Mouse (Mus musculus) lung, postnatal 0 days (tissue): ENCODE results near the gene Olfr49. TPM values are rescaled to one million over a fixed set of nuclear protein-coding genes. Genes with fewer than 3 reads are reported as not detected.

Source experiments
- ATAC-seq: fragments of 200-750 bp; cut with Nextera tagmentation; 2 replicates; pipeline ENCODE4 v1.8.0; 2017; ENCODE audit warnings: moderate library complexity
- DNase-seq: peaks from one replicate; pipeline ENCODE4 v3.0.0-alpha.2; 2016; ENCODE audit warnings: low spot score
- H3K27ac ChIP-seq: fragments of 300-500 bp; sonication (generic); 2 replicates; pipeline ENCODE4 v1.5.1; 2014; ENCODE audit warnings: antibody characterized with exemption, mild to moderate bottlenecking, low read length, mixed read lengths
- H3K27me3 ChIP-seq: fragments of 300-500 bp; sonication (generic); replicated peaks from 2 replicates; pipeline ENCODE4 v1.6.1; 2014; ENCODE audit warnings: low read length, mixed read lengths; ENCODE audit not compliant: insufficient read depth
- H3K36me3 ChIP-seq: fragments of 300-500 bp; sonication (generic); 2 replicates; pipeline ENCODE4 v1.6.1; 2014; ENCODE audit warnings: low read length, mixed read lengths; ENCODE audit not compliant: insufficient read depth
- H3K4me1 ChIP-seq: fragments of 300-500 bp; sonication (generic); 2 replicates; pipeline ENCODE4 v1.6.1; 2014; ENCODE audit warnings: antibody characterized with exemption, low read depth, low read length, mixed read lengths; ENCODE audit not compliant: insufficient read depth
- H3K4me2 ChIP-seq: fragments of 300-500 bp; sonication (generic); replicated peaks from 2 replicates; pipeline ENCODE4 v1.6.1; 2014; ENCODE audit warnings: low read depth, mild to moderate bottlenecking, low read length, moderate library complexity, mixed read lengths
- H3K4me3 ChIP-seq: fragments of 300-500 bp; sonication (generic); 2 replicates; pipeline ENCODE4 v1.5.1; 2014; ENCODE audit warnings: low read depth, low read length
- H3K9ac ChIP-seq: fragments of 300-500 bp; sonication (generic); replicated peaks from 2 replicates; pipeline ENCODE4 v1.6.1; 2014; ENCODE audit warnings: low read depth, mild to moderate bottlenecking
- H3K9me3 ChIP-seq: fragments of 300-500 bp; sonication (generic); 2 replicates; pipeline ENCODE4 v1.6.1; 2016; ENCODE audit warnings: low read length, mixed read lengths
- CTCF ChIP-seq: IDR thresholded peaks from 2 replicates; pipeline ENCODE4 v1.5.1; 2016; ENCODE audit warnings: antibody characterized with exemption, mild to moderate bottlenecking
- EP300 ChIP-seq: IDR thresholded peaks from 2 replicates; pipeline ENCODE4 v1.6.1; 2016; ENCODE audit warnings: antibody characterized with exemption, mild to moderate bottlenecking, control low read depth
- WGBS: fragments of 180-500 bp; shearing (Covaris S2); extraction: QIAGEN DNeasy Blood & Tissue Kit; methylation state at CpG from one replicate; pipeline ENCODE4 v1.1.7; 2014; 5-methylcytosine and 5-hydroxymethylcytosine counted together
- polyA plus RNA-seq: library from polyadenylated mRNA; unstranded; fragments of >200 nt; fragmentation: Nextera tagmentation; extraction: Ambion mirVana; gene quantifications from 2 replicates; pipeline ENCODE4 v1.2.1, GENCODE M21; 2015

The Olfr49 gene
- polyA plus RNA-seq, 1 experiment from 2014 or later: 0.04 TPM

GRCm38 (mm10) chr14:54324486-54324885 is 39.7 kb upstream of the Olfr49 start:
- H3K36me3 ChIP-seq: no peaks in the 10 kb centered on the region
- no peak overlapping the region for H3K27ac ChIP-seq
- no peak for TF ChIP-seq CTCF
- no peak for TF ChIP-seq EP300
- H3K4me3 ChIP-seq: no peak overlapping the region
- no peak for ATAC-seq
- H3K9ac ChIP-seq: no peak overlapping the region
- 65% methylated on average over 5 of the region's 5 CpGs for WGBS
- no peaks in the 10 kb centered on the region for H3K27me3 ChIP-seq
- no peak for DNase-seq
- H3K4me1 ChIP-seq: no peaks in the 10 kb centered on the region
- no peaks in the 10 kb centered on the region; the same call in 1 of the 2 replicates for H3K9me3 ChIP-seq
- H3K4me2 ChIP-seq: no peak overlapping the region

DNA sequence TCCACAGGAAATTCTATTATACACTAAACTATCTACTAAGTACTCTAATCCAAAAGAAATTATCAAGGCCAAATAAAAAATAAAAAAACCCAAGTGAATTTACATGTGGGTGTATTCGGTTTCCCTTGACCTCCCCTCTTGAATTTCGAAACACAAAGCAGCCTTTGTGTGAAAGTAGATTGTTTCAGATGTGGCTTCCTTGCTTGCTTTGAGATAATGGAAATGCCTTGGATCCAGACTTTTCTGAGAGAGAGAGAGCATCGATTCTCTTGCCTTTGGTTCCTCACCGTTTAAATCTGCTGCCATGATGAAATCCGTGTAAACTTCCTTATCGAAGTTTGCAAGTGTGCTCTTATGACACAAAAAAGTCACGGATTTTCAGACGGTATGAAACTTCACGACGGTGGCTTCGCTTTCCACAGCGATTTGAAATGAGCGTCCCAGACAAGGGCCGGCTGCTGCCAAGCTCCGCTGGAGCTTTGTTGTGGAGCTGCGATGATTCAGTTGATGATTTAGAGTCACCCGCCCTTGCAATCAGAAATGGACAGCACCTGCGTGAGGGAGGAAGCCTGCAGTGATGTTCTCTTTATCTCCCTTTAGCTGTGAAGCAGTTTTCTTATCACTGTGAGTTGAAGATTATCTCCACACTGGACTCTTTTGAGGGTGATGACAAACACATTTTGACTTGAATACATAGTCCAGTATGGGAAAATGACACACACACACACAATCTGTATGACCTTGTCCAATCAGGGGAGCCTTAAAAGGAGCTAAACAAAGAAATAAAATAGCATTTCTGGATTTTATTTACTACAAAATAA is 37.0 kb upstream of the Olfr49 start:
- DNase-seq: no peak
- H3K4me1 ChIP-seq: no peaks in the 10 kb centered on the region
- 56% methylated on average over 18 of the region's 18 CpGs for WGBS
- no peak for ATAC-seq
- no peaks in the 10 kb centered on the region for H3K27me3 ChIP-seq
- H3K9me3 ChIP-seq: no peaks in the 10 kb centered on the region; the same call in 1 of the 2 replicates
- H3K27ac ChIP-seq: no peak overlapping the region
- H3K9ac ChIP-seq: no peak overlapping the region
- no peak overlapping the region for H3K4me2 ChIP-seq
- no peak overlapping the region for H3K4me3 ChIP-seq
- no peaks in the 10 kb centered on the region for H3K36me3 ChIP-seq
- no peak for TF ChIP-seq CTCF
- TF ChIP-seq EP300: no peak

GRCm38 (mm10) chr14:54311763-54312162 is 27.0 kb upstream of the Olfr49 start:
- Histone ChIP-seq H3K36me3 (no peaks in the 10 kb centered on the region), H3K4me2 (no peak overlapping the region), H3K27ac (no peak overlapping the region), H3K4me3 (no peak overlapping the region), H3K9ac (no peak overlapping the region), H3K27me3 (no peaks in the 10 kb centered on the region), H3K4me1 (no peaks in the 10 kb centered on the region), H3K9me3 (no peaks in the 10 kb centered on the region)
- DNase-seq: no peak
- 43% methylated on average over 3 of the region's 3 CpGs for WGBS
- TF ChIP-seq EP300: no peak
- no peak for TF ChIP-seq CTCF
- no peak for ATAC-seq

DNA sequence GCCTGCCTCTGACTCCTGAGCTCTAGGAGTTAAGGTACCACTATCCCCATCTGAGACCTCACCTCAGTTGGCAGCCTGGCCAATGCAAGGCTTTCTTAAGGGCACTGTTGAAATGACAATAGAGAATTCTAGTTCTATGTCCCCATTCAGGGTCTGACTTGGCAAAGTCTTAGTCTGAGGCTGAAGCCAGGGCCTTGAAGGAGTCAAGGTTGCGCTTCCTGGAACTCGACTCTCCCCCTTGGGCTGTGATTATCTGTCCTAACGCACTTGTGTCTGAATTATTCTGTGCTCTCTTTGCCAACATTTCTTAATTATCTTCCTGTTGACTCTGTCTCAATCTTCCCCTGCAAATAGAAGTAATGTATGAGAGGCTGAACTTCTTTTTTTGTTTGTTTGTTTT is 15.9 kb upstream of the Olfr49 start:
- Histone ChIP-seq H3K27ac (no peak overlapping the region), H3K9ac (no peak overlapping the region), H3K36me3 (no peaks in the 10 kb centered on the region), H3K9me3 (no peaks in the 10 kb centered on the region), H3K4me3 (no peak overlapping the region), H3K4me2 (no peak overlapping the region), H3K27me3 (no peaks in the 10 kb centered on the region), H3K4me1 (no peaks in the 10 kb centered on the region)
- TF ChIP-seq EP300 (no peak), CTCF (no peak)
- ATAC-seq (no peak), DNase-seq (no peak)
- WGBS: 76% methylated on average over 3 of the region's 3 CpGs

DNA sequence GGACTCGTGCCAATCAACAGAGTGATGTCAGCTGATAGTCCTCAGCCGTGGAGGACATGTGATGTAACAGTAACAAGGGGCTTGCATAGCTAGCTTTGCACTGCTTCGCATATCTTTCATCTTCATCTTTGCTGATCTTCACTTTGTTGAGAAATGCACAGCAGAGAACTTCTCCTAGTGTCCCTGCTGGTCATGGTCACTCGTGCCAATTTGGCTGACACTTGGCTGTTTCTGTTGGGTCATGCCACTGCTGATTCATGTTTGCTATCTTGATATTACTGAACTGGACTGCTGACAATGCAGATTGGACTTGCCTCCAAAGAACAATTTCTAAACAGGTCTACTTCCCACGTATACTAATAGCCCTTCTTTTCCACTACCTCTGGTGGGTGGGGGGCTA is 15.4 kb upstream of the Olfr49 start:
- TF ChIP-seq CTCF: no peak
- TF ChIP-seq EP300: no peak
- WGBS: 65% methylated on average over 5 of the region's 5 CpGs
- H3K4me2 ChIP-seq: no peak overlapping the region
- ATAC-seq (no peak), DNase-seq (no peak)
- H3K27ac ChIP-seq: no peak overlapping the region
- no peaks in the 10 kb centered on the region for H3K36me3 ChIP-seq
- H3K9me3 ChIP-seq: no peaks in the 10 kb centered on the region
- no peak overlapping the region for H3K4me3 ChIP-seq
- H3K4me1 ChIP-seq: no peaks in the 10 kb centered on the region
- H3K27me3 ChIP-seq: no peaks in the 10 kb centered on the region
- H3K9ac ChIP-seq: no peak overlapping the region

DNA sequence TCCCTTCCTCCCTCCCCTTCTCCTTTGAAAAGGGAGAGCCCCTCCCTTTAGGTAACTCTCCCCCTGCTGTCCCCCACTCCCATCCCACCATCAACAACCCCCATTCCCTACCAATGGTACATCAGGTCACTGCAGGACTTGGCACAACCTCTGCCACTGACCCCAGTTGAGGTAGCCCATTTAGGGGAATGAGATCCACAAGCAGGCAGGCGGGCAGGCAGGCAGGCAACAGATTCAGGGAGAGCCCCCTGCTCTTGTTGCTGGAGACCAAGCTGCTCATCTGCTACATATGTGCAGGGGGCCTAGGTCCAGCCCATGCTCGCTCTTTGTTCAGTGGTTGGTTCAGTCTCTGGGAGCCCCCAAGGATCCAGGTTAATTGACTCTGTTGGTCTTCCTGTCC is 8.3 kb downstream of the Olfr49 start:
- no peak for DNase-seq
- Histone ChIP-seq H3K9ac (no peak overlapping the region), H3K27ac (no peak overlapping the region), H3K4me2 (no peak overlapping the region), H3K4me3 (no peak overlapping the region), H3K4me1 (no peaks in the 10 kb centered on the region), H3K9me3 (no peaks in the 10 kb centered on the region), H3K27me3 (no peaks in the 10 kb centered on the region), H3K36me3 (no peaks in the 10 kb centered on the region)
- ATAC-seq: no peak
- WGBS: 69% methylated on average over 2 of the region's 2 CpGs
- TF ChIP-seq EP300 (no peak), CTCF (no peak)
